Comparison of ENCODE assay signal across 8 mouse cellular contexts in the genomic region with DNA sequence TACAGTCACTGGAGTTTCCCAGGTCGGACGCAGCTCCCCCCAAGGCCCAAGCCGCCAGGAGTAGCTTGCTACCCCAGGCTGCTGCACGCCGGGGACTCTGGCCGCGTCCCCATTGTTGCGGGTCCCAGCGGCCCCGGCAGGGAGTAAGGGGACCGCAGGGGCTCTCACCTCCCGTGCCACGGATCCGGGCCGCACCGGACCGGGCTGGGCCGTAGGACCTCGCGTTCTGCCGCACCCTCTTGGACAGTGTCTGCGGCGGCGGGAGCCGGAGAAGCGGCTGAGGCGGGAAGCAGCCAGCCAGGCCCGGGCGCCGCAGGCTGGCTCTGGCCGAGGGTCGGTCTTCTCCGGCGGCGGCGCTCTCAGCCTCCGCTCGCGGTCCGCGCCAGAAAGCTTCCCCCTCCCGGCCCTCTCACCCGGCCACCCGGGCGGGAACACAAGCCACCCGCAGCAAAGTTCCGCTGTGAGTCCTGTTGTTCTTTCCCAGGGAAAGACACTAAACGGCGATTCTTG. TPM values are rescaled to one million over a fixed set of nuclear protein-coding genes. Genes with fewer than 3 reads are reported as not detected.
DNase-seq lines count a peak whose midpoint lies in the region; ATAC-seq lines count a peak whose summit lies in the region.

A gene (minus strand): TSS at position 383 of the 510 bp plus-strand sequence.

- peak within 1 kb of the TSS; percentile 88 for H3K4me2 ChIP-seq in embryonic facial prominence, embryonic 12.5 days (replicated peaks)
- peak within 1 kb of the TSS; percentile 93 for H3K4me2 ChIP-seq in midbrain, embryonic 12.5 days (replicated peaks)

- peak within 1 kb of the TSS; percentile 98 for H3K9ac ChIP-seq in embryonic facial prominence, embryonic 12.5 days
- peak within 1 kb of the TSS; percentile 97 for H3K9ac ChIP-seq in midbrain, embryonic 12.5 days (replicated peaks)

- H3K9me3 ChIP-seq in embryonic facial prominence, embryonic 12.5 days: no peaks in the 10 kb centered on the region
- H3K9me3 ChIP-seq in limb, embryonic 10.5 days (replicated peaks): no peaks in the 10 kb centered on the region
- no peaks in the 10 kb centered on the region for H3K9me3 ChIP-seq in midbrain, embryonic 12.5 days

- H3K4me3 ChIP-seq in embryonic facial prominence, embryonic 12.5 days: peak within 1 kb of the TSS; percentile 100
- H3K4me3 ChIP-seq in limb, embryonic 10.5 days: peak within 1 kb of the TSS; percentile 98
- H3K4me3 ChIP-seq in midbrain, embryonic 12.5 days: peak within 1 kb of the TSS; percentile 82

- H3K27me3 ChIP-seq in embryonic facial prominence, embryonic 12.5 days: no peaks in the 10 kb centered on the region
- no peaks in the 10 kb centered on the region for H3K27me3 ChIP-seq in limb, embryonic 10.5 days (ENCODE audit: low read depth, poor library complexity, severe bottlenecking)
- H3K27me3 ChIP-seq in midbrain, embryonic 12.5 days: no peaks in the 10 kb centered on the region

- under 1% methylated on average over 47 of the region's 49 CpGs for WGBS in embryonic facial prominence, embryonic 12.5 days
- under 1% methylated on average over 49 of the region's 49 CpGs for WGBS in limb, embryonic 10.5 days
- under 1% methylated on average over 47 of the region's 49 CpGs for WGBS in midbrain, embryonic 12.5 days

- peak; percentile 81 for DNase-seq in 3134 (ENCODE audit: extremely low read depth, insufficient read length, low spot score)
- peak; percentile 89 for DNase-seq in adrenal gland, postnatal 25 days
- peak; percentile 98 for DNase-seq in heart, adult 11 months
- DNase-seq in kidney, adult 18-20 months: peak; percentile 92
- peak; percentile 94 for DNase-seq in limb, embryonic 10.5 days (ENCODE audit: low spot score)
- peak; percentile 48 for DNase-seq in skeletal muscle tissue, adult 2 months (ENCODE audit: low read depth, low spot score)

- peak; percentile 93 for ATAC-seq in embryonic facial prominence, embryonic 12.5 days (ENCODE audit: insufficient number of reproducible peaks, insufficient read depth, low FRiP score, low TSS enrichment)
- peak; percentile 90 for ATAC-seq in midbrain, embryonic 12.5 days (ENCODE audit: low FRiP score, low read depth)

- H3K27ac ChIP-seq in embryonic facial prominence, embryonic 12.5 days: peak within 1 kb of the TSS; percentile 91
- peak within 1 kb of the TSS; percentile 98 for H3K27ac ChIP-seq in limb, embryonic 10.5 days
- H3K27ac ChIP-seq in midbrain, embryonic 12.5 days (replicated peaks): peak within 1 kb of the TSS; percentile 88

- peaks cover 9% of the 10 kb centered on the region for H3K4me1 ChIP-seq in embryonic facial prominence, embryonic 12.5 days
- H3K4me1 ChIP-seq in limb, embryonic 10.5 days: peaks cover 13% of the 10 kb centered on the region
- peaks cover 14% of the 10 kb centered on the region for H3K4me1 ChIP-seq in midbrain, embryonic 12.5 days

- no peaks in the 10 kb centered on the region for H3K36me3 ChIP-seq in embryonic facial prominence, embryonic 12.5 days
- no peaks in the 10 kb centered on the region for H3K36me3 ChIP-seq in limb, embryonic 10.5 days
- no peaks in the 10 kb centered on the region for H3K36me3 ChIP-seq in midbrain, embryonic 12.5 days

RNA-seq across cellular contexts. Expression of the gene that starts here (rescaled TPM):
- total RNA-seq in adrenal gland, postnatal 25 days (2021): 21.7 and 26.1 TPM in 2 replicates
- polyA plus RNA-seq in embryonic facial prominence, embryonic 12.5 days (2016; fragmentation: Nextera tagmentation; extraction: Ambion mirVana): 9.7 and 11.3 TPM in 2 replicates
- polyA plus RNA-seq in limb, embryonic 10.5 days (2016; fragmentation: Nextera tagmentation; extraction: Ambion mirVana): 11.0 and 12.6 TPM in 2 replicates
- polyA plus RNA-seq in midbrain, embryonic 12.5 days (2016; fragmentation: Nextera tagmentation; extraction: Ambion mirVana): 10.4 and 11.4 TPM in 2 replicates

Comparison
In these comparisons a context has a peak if more than half of its experiments do, and no peak if none do; other contexts are left out.
1. Peak in every context shown above with its lines: DNase-seq, ATAC-seq, H3K4me3 ChIP-seq and H3K27ac ChIP-seq.
2. DNase-seq: peak in every context shown above with its lines; median percentile 98 in heart, adult 11 months; 94 in limb, embryonic 10.5 days; 92 in kidney, adult 18-20 months; 89 in adrenal gland, postnatal 25 days; 81 in 3134; 48 in skeletal muscle tissue, adult 2 months.